Mouse (Mus musculus) stomach, embryonic 14.5 days (tissue): ENCODE results near the gene Gucd1. TPM values are rescaled to one million over a fixed set of nuclear protein-coding genes. Genes with fewer than 3 reads are reported as not detected.

Experiments
- ATAC-seq: fragments of 200-750 bp; cut with Nextera tagmentation; 2 replicates; pipeline ENCODE4 v1.8.0; 2017; ENCODE audit warnings: low read depth, moderate TSS enrichment; ENCODE audit not compliant: insufficient number of reproducible peaks, insufficient read depth, low FRiP score
- H3K27ac ChIP-seq: fragments of 300-500 bp; sonication (generic); 2 replicates; pipeline ENCODE4 v1.5.1; 2014; ENCODE audit warnings: mild to moderate bottlenecking, low read length, moderate library complexity, mixed read lengths
- H3K27me3 ChIP-seq: fragments of 300-500 bp; sonication (generic); 2 replicates; pipeline ENCODE4 v1.6.1; 2014; ENCODE audit warnings: low read length, control low read depth, mixed read lengths; ENCODE audit not compliant: control insufficient read depth, insufficient read depth
- H3K36me3 ChIP-seq: fragments of 300-500 bp; sonication (generic); 2 replicates; pipeline ENCODE4 v1.6.1; 2014; ENCODE audit warnings: mild to moderate bottlenecking, control low read depth, low read length, moderate library complexity, mixed read lengths; ENCODE audit not compliant: control insufficient read depth, insufficient read depth
- H3K4me1 ChIP-seq: fragments of 300-500 bp; sonication (generic); 2 replicates; pipeline ENCODE4 v1.6.1; 2014; ENCODE audit warnings: low read length, control low read depth, mixed read lengths; ENCODE audit not compliant: control insufficient read depth, insufficient read depth
- H3K4me2 ChIP-seq: fragments of 300-500 bp; sonication (generic); replicated peaks from 2 replicates; pipeline ENCODE4 v1.6.1; 2014; ENCODE audit warnings: low read depth, low read length, control low read depth
- H3K4me3 ChIP-seq: fragments of 300-500 bp; sonication (generic); 2 replicates; pipeline ENCODE4 v1.5.1; 2014; ENCODE audit warnings: low read depth, low read length, control low read depth
- H3K9ac ChIP-seq: fragments of 300-500 bp; sonication (generic); replicated peaks from 2 replicates; pipeline ENCODE4 v1.6.1; 2014; ENCODE audit warnings: low read depth, mild to moderate bottlenecking, control low read depth, low read length, moderate library complexity, mixed read lengths
- H3K9me3 ChIP-seq: fragments of 300-500 bp; sonication (generic); 2 replicates; pipeline ENCODE4 v1.6.1; 2016; ENCODE audit warnings: low read depth, low read length, control low read depth; ENCODE audit not compliant: control insufficient read depth
- WGBS: fragments of 180-500 bp; shearing (Covaris S2); extraction: QIAGEN DNeasy Blood & Tissue Kit; methylation state at CpG from one replicate; pipeline ENCODE4 v1.1.7; 2014; 5-methylcytosine and 5-hydroxymethylcytosine counted together
- polyA plus RNA-seq: library from polyadenylated mRNA; unstranded; fragments of >200 nt; fragmentation: Nextera tagmentation; extraction: Ambion mirVana; gene quantifications from 2 replicates; pipeline ENCODE4 v1.2.1, GENCODE M21; 2014

The Gucd1 gene
- polyA plus RNA-seq, 1 experiment from 2014 or later = 29.9 TPM

DNA sequence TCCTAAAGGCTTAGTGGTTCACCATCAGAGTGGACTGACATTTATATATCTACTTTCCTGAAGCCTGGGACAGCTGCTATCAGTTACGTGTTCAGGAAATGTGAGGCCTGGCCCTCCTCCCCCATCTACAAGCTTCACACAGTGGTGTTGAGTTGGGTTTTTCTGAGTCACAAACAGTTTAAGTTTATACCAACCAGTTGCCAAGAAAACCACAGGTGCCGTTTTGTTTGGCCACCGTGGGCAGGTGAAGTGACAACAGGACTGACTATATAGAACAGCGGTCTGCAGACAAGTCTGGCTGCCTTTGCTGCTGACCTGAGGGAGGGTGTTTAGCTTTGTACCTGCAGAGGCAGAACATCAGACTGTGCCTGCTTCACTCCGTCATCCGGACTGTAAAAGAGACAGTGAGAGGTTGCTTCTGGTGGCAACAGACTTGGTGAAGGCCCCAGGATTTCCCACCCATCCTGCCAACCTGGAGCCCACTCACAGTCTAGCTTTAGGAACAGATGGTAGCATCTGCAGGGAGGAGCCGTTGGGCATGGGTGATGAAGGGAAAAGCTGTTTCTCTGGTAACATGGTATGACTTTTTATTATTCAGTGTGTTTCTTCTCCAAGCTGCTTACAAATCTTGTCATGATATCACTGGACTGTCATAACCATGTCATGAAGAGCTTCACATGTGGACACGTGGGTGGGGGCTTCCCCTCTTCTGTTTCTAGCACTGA is 214.3 kb downstream of the Gucd1 start:
- ATAC-seq = no peak
- 77% methylated on average over 8 of the region's 8 CpGs for WGBS
- no peak overlapping the region for H3K4me2 ChIP-seq
- H3K9ac ChIP-seq = no peak overlapping the region
- H3K36me3 ChIP-seq = peaks cover 36% of the 10 kb centered on the region
- H3K27ac ChIP-seq = no peak overlapping the region
- H3K4me1 ChIP-seq = no peaks in the 10 kb centered on the region
- no peaks in the 10 kb centered on the region for H3K9me3 ChIP-seq
- no peaks in the 10 kb centered on the region for H3K27me3 ChIP-seq
- H3K4me3 ChIP-seq = no peak overlapping the region

DNA sequence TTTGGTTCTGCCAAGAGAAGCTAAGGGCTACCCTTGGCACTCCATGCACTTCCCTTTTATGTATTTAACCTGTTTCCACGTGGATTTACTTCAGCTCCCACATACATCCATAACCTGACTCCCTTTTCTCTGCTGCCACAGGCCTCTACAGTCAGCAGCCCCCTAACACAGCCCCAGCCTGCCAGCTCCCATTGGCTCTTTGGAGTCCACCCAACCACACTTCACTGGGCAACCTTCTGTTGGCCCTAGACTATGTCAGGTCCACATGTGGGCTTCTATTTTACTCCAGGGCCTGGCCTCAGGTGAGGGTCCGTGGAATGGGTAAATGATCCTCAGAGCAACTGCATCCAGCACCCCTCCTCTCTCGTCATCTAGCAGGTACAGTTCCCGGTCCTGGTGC is 215.2 kb downstream of the Gucd1 start:
- H3K27me3 ChIP-seq = no peaks in the 10 kb centered on the region
- H3K27ac ChIP-seq = no peak overlapping the region
- H3K4me2 ChIP-seq = no peak overlapping the region
- H3K4me3 ChIP-seq = no peak overlapping the region
- H3K9me3 ChIP-seq = no peaks in the 10 kb centered on the region
- ATAC-seq = no peak
- no peak overlapping the region for H3K9ac ChIP-seq
- H3K36me3 ChIP-seq = peaks cover 26% of the 10 kb centered on the region; the same call in 1 of the 2 replicates
- H3K4me1 ChIP-seq = no peaks in the 10 kb centered on the region
- 83% methylated on average over 4 of the region's 4 CpGs for WGBS

DNA sequence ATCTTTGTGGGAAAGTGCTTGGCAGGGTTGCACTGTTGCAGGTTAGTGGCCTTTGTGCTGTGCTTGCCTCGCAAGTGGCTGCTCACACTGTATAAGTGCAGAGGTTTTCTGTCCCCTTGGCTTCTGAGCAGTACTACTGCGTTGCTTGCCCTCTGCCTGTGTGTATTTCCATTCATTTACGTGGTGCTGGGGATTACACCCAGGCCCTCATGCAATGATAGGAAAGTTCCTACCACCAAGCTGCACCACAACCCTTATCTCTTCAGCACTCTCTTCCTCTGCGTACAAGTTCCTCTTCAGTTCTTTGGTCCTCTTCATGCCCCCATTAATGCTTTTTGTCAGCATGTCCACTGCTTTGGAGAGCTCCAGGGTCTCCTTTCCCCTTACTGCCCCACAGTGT is 215.8 kb downstream of the Gucd1 start:
- no peak overlapping the region for H3K27ac ChIP-seq
- ATAC-seq = no peak
- no peaks in the 10 kb centered on the region for H3K27me3 ChIP-seq
- no peak overlapping the region for H3K9ac ChIP-seq
- 86% methylated on average over 4 of the region's 4 CpGs for WGBS
- no peak overlapping the region for H3K4me2 ChIP-seq
- H3K36me3 ChIP-seq = peaks cover 21% of the 10 kb centered on the region; the same call in 1 of the 2 replicates
- H3K4me3 ChIP-seq = no peak overlapping the region
- no peaks in the 10 kb centered on the region for H3K4me1 ChIP-seq
- no peaks in the 10 kb centered on the region for H3K9me3 ChIP-seq

- no peak for ATAC-seq
- Histone ChIP-seq H3K27ac (no peak overlapping the region), H3K4me2 (no peak overlapping the region), H3K4me1 (no peaks in the 10 kb centered on the region), H3K9ac (no peak overlapping the region), H3K4me3 (no peak overlapping the region), H3K27me3 (no peaks in the 10 kb centered on the region), H3K9me3 (no peaks in the 10 kb centered on the region), H3K36me3 (peaks cover 17% of the 10 kb centered on the region; the same call in 1 of the 2 replicates)
- WGBS = 93% methylated on average over 12 of the region's 12 CpGs
Measured at GRCm38 (mm10) chr10:75301195-75301806, 216.5 kb downstream of the Gucd1 start.

Other genes starting within 250 kb of the Gucd1 start
- 3.8 and 4.9 TPM in 2 replicates for gene Adora2a, start 201.1 kb downstream of the Gucd1 start, polyA plus RNA-seq
- gene Upb1, start 116.9 kb downstream of the Gucd1 start, polyA plus RNA-seq = 0.95 and 2.5 TPM in 2 replicates
- gene Snrpd3, start 421 bp downstream of the Gucd1 start, polyA plus RNA-seq = 141 and 151 TPM in 2 replicates
- 2.2 TPM in 2 replicates for gene Lrrc75b, start 42.4 kb upstream of the Gucd1 start, polyA plus RNA-seq
- 3.1 and 3.8 TPM in 2 replicates for gene Ggt1, start 43.6 kb upstream of the Gucd1 start, polyA plus RNA-seq
- gene Ggt5, start 71.4 kb upstream of the Gucd1 start, polyA plus RNA-seq = 4.1 and 5.2 TPM in 2 replicates
- gene Susd2, start 126.0 kb upstream of the Gucd1 start, polyA plus RNA-seq = 8.3 and 10.2 TPM in 2 replicates
- 42.7 and 49.0 TPM in 2 replicates for gene Cabin1, start 246.4 kb upstream of the Gucd1 start, polyA plus RNA-seq